Mouse (Mus musculus) cerebellum, postnatal 4 days (tissue): Measurements from ENCODE around the gene Prom1.
A peak's percentile ranks its signal among the peaks of the same experiment; 100 is the strongest.
"Not testable (repeated sequence)": the region's sequence is repeated elsewhere in the genome, so short reads cannot be mapped to it uniquely, and the experiment has no call there.

Experiments
- DNase-seq, 2 experiments: peaks; one replicate each; pipeline ENCODE4 v3.0.0; 2022; ENCODE audit warnings: low spot score in 2 of 2, mixed read lengths in 1 of 2

Prom1 gene

GRCm38 (mm10) chr5:44101231-44102110 is at the start of gene Prom1:
Gene Prom1 (minus strand): TSS chr5:44102032.
- DNase-seq: no peak

GRCm38 (mm10) chr5:44147732-44148131 is 45.9 kb upstream of the Prom1 start:
- DNase-seq: no peak

GRCm38 (mm10) chr5:44146437-44147332 is 44.9 kb upstream of the Prom1 start:
- DNase-seq: no peak

- no peak for DNase-seq
Observed at GRCm38 (mm10) chr5:44143467-44144235, 41.8 kb upstream of the Prom1 start.

GRCm38 (mm10) chr5:44127487-44127886 is 25.7 kb upstream of the Prom1 start:
- DNase-seq: no peak

GRCm38 (mm10) chr5:44126574-44126973 is 24.7 kb upstream of the Prom1 start:
- DNase-seq: not testable (repeated sequence)

- DNase-seq: no peak
Observed at GRCm38 (mm10) chr5:44121390-44121789, 19.6 kb upstream of the Prom1 start.

GRCm38 (mm10) chr5:44113138-44113537 is 11.3 kb upstream of the Prom1 start:
- no peak for DNase-seq

- DNase-seq: no peak
Observed at GRCm38 (mm10) chr5:44109121-44109520, 7.3 kb upstream of the Prom1 start.

GRCm38 (mm10) chr5:44108125-44108524 is 6.3 kb upstream of the Prom1 start:
- no peak for DNase-seq

GRCm38 (mm10) chr5:44105192-44105591 is 3.4 kb upstream of the Prom1 start:
- DNase-seq: no peak

- DNase-seq: no peak
Observed at GRCm38 (mm10) chr5:44104686-44105085, 2.9 kb upstream of the Prom1 start.

- no peak for DNase-seq
Observed at GRCm38 (mm10) chr5:44104120-44104519, 2.3 kb upstream of the Prom1 start.

- DNase-seq: no peak
Observed at GRCm38 (mm10) chr5:44103121-44103520, 1.3 kb upstream of the Prom1 start.

- peak; percentile 22 to 51 for DNase-seq
Observed at GRCm38 (mm10) chr5:44100544-44101230, 1.1 kb downstream of the Prom1 start.

GRCm38 (mm10) chr5:44100187-44100543 is 1.7 kb downstream of the Prom1 start:
- DNase-seq: no peak

- DNase-seq: no peak
Observed at GRCm38 (mm10) chr5:44096996-44097395, 4.8 kb downstream of the Prom1 start.

- no peak for DNase-seq
Observed at GRCm38 (mm10) chr5:44096106-44096505, 5.7 kb downstream of the Prom1 start.

- no peak for DNase-seq
Observed at GRCm38 (mm10) chr5:44095697-44096096, 6.1 kb downstream of the Prom1 start.

GRCm38 (mm10) chr5:44087034-44087433 is 14.8 kb downstream of the Prom1 start:
- no peak for DNase-seq

GRCm38 (mm10) chr5:44085871-44086270 is 16.0 kb downstream of the Prom1 start:
- DNase-seq: no peak
